In the genomic region with DNA sequence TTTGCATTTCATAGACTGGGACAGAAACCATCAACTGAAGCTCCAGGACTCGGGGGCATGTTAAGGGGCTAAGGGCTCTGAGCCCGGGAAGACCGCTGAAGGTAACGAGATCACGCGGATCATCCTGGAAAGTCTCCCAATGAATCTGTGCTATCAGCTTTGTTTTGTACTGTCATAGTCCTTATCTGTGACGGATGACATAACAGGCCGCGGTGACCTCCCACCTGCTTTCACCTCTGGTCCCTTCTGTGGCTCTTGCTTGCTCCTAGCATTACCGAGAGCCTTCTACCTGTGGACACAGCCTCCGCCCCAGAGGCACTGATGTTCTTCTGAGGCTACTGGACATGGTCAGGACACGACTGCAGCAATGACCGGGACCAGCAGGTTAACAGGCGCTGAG, we compare ENCODE assay signal across 22 mouse cellular contexts. TPM values are rescaled to one million over a fixed set of nuclear protein-coding genes. Genes with fewer than 3 reads are reported as not detected.
"Had no signal": no experiment of that assay in that cellular context is flagged by ENCODE, and none has a peak within 500 bp of the region (broad histone marks: within the 10 kb centered on the region; RNA-seq: fewer than 3 reads in every experiment).

No protein-coding gene starts in this region.

- H3K4me3 ChIP-seq: lung, embryonic 15.5 days; megakaryocyte, embryonic 14.5 days; midbrain, embryonic 13.5 days; midbrain, embryonic 15.5 days; neural tube, embryonic 12.5 days; stomach, embryonic 15.5 days had no signal

- H3K4me1 ChIP-seq: lung, embryonic 15.5 days; midbrain, embryonic 13.5 days; midbrain, embryonic 15.5 days; neural tube, embryonic 12.5 days; stomach, embryonic 15.5 days had no signal

- H3K27ac ChIP-seq: lung, embryonic 15.5 days; macrophage; midbrain, embryonic 13.5 days; midbrain, embryonic 15.5 days; neural tube, embryonic 12.5 days; stomach, embryonic 15.5 days; stomach, postnatal 0 days had no signal

- H3K36me3 ChIP-seq: midbrain, embryonic 15.5 days; stomach, embryonic 15.5 days had no signal

- H3K27me3 ChIP-seq: lung, embryonic 15.5 days; midbrain, embryonic 13.5 days; midbrain, embryonic 15.5 days; neural tube, embryonic 12.5 days; stomach, embryonic 15.5 days had no signal

- DNase-seq: lung, adult 2 months; lung, postnatal 14 days; lung, postnatal 36 days; right cerebral cortex, postnatal 14 days; thymus, adult 2 months; thymus, postnatal 25 days; thymus, postnatal 4 days had no signal

RNA-seq across cellular contexts. Expression of a gene that starts 3.8 kb away (rescaled TPM):
- total RNA-seq: megakaryocyte progenitor cell, adult 5-6 weeks; monocyte, adult 5-6 weeks; neutrophil, adult 5-6 weeks had no signal
- polyA plus RNA-seq: liver, embryonic 16.5 days; lung, embryonic 15.5 days; macrophage; midbrain, embryonic 11.5 days; midbrain, embryonic 13.5 days; neural tube, embryonic 12.5 days; stomach, embryonic 15.5 days; stomach, postnatal 0 days had no signal

RNA-seq across cellular contexts. Expression of a gene that starts 6.4 kb away (rescaled TPM):
- total RNA-seq: neutrophil, adult 5-6 weeks had no signal

RNA-seq across cellular contexts. Expression of a gene that starts 6.5 kb away (rescaled TPM):
- total RNA-seq: megakaryocyte progenitor cell, adult 5-6 weeks; monocyte, adult 5-6 weeks; neutrophil, adult 5-6 weeks had no signal
- polyA plus RNA-seq: spleen, adult 2 months had no signal

RNA-seq across cellular contexts. Expression of a gene that starts 21.0 kb away (rescaled TPM):
- total RNA-seq: monocyte, adult 5-6 weeks had no signal

RNA-seq across cellular contexts. Expression of a gene that starts 57.1 kb away (rescaled TPM):
- total RNA-seq: megakaryocyte progenitor cell, adult 5-6 weeks; monocyte, adult 5-6 weeks; neutrophil, adult 5-6 weeks had no signal
- polyA plus RNA-seq: liver, embryonic 16.5 days; lung, embryonic 15.5 days; macrophage; midbrain, embryonic 11.5 days; midbrain, embryonic 13.5 days; midbrain, embryonic 15.5 days; neural tube, embryonic 12.5 days; neural tube, embryonic 14.5 days; spleen, adult 2 months; stomach, postnatal 0 days had no signal
